Mouse (Mus musculus): Measurements from ENCODE around the gene Slc26a11.

The Slc26a11 gene

GRCm38 (mm10) chr11:119355443-119356385, at the start of gene Slc26a11, which contains the start of gene Sgsh:
Slc26a11 (plus strand) TSS chr11:119355557.
Sgsh (minus strand) TSS chr11:119355536.
- peak; percentile 72 for DNase-seq (ENCODE audit: low read depth, low spot score)

GRCm38 (mm10) chr11:119306762-119307657, 48.3 kb upstream of the Slc26a11 start:
- DNase-seq (ENCODE audit: low read depth, low spot score): no peak

GRCm38 (mm10) chr11:119307658-119307867, 47.8 kb upstream of the Slc26a11 start, which contains the start of gene Card14:
Card14 (plus strand) TSS chr11:119307768.
- DNase-seq (ENCODE audit: low read depth, low spot score): no peak

- no peak for DNase-seq (ENCODE audit: low read depth, low spot score)
Observed at GRCm38 (mm10) chr11:119307916-119308315, 47.4 kb upstream of the Slc26a11 start.

- DNase-seq (ENCODE audit: low read depth, low spot score): peak; percentile 58
Observed at GRCm38 (mm10) chr11:119310621-119311020, 44.7 kb upstream of the Slc26a11 start.

- DNase-seq (ENCODE audit: low read depth, low spot score): no peak
Observed at GRCm38 (mm10) chr11:119314252-119314936, 41.0 kb upstream of the Slc26a11 start.

GRCm38 (mm10) chr11:119316720-119317119, 38.6 kb upstream of the Slc26a11 start:
- DNase-seq (ENCODE audit: low read depth, low spot score): no peak

GRCm38 (mm10) chr11:119322521-119322920, 32.8 kb upstream of the Slc26a11 start:
- no peak for DNase-seq (ENCODE audit: low read depth, low spot score)

GRCm38 (mm10) chr11:119325068-119325467, 30.3 kb upstream of the Slc26a11 start:
- peak; percentile 80 for DNase-seq (ENCODE audit: low read depth, low spot score)

- no peak for DNase-seq (ENCODE audit: low read depth, low spot score)
Observed at GRCm38 (mm10) chr11:119330592-119330991, 24.8 kb upstream of the Slc26a11 start.

GRCm38 (mm10) chr11:119331970-119332369, 23.4 kb upstream of the Slc26a11 start:
- DNase-seq (ENCODE audit: low read depth, low spot score): no peak

GRCm38 (mm10) chr11:119338271-119339059, 16.9 kb upstream of the Slc26a11 start:
- no peak for DNase-seq (ENCODE audit: low read depth, low spot score)

- no peak for DNase-seq (ENCODE audit: low read depth, low spot score)
Observed at GRCm38 (mm10) chr11:119339179-119339578, 16.2 kb upstream of the Slc26a11 start.

GRCm38 (mm10) chr11:119339637-119340036, 15.7 kb upstream of the Slc26a11 start:
- peak; percentile 79 for DNase-seq (ENCODE audit: low read depth, low spot score)

- no peak for DNase-seq (ENCODE audit: low read depth, low spot score)
Observed at GRCm38 (mm10) chr11:119344178-119344577, 11.2 kb upstream of the Slc26a11 start.

GRCm38 (mm10) chr11:119344865-119345264, 10.5 kb upstream of the Slc26a11 start:
- DNase-seq (ENCODE audit: low read depth, low spot score): no peak

- no peak for DNase-seq (ENCODE audit: low read depth, low spot score)
Observed at GRCm38 (mm10) chr11:119347125-119347524, 8.2 kb upstream of the Slc26a11 start.

GRCm38 (mm10) chr11:119352113-119352512, 3.2 kb upstream of the Slc26a11 start:
- DNase-seq (ENCODE audit: low read depth, low spot score): no peak

GRCm38 (mm10) chr11:119353946-119354345, 1.4 kb upstream of the Slc26a11 start:
- DNase-seq (ENCODE audit: low read depth, low spot score): no peak

GRCm38 (mm10) chr11:119354798-119355442, 437 bp upstream of the Slc26a11 start:
- no peak for DNase-seq (ENCODE audit: low read depth, low spot score)

Measured in R1 (cell line).